Mouse (Mus musculus) C2C12 (cell line): ENCODE results near the gene Sstr3. TPM values are rescaled to one million over a fixed set of nuclear protein-coding genes. Genes with fewer than 3 reads are reported as not detected.

Source experiments
- H3K27me3 ChIP-seq: one replicate; pipeline ENCODE4 v1.6.1; 2011; ENCODE audit not compliant: control insufficient read depth, insufficient read depth, insufficient read length
- H3K36me3 ChIP-seq: one replicate; pipeline ENCODE4 v1.6.1; 2011; ENCODE audit not compliant: control insufficient read depth, insufficient read depth
- H3K4me3 ChIP-seq: one replicate; pipeline ENCODE4 v1.5.1; 2011; ENCODE audit warnings: mild to moderate bottlenecking, control low read depth; ENCODE audit not compliant: poor library complexity, insufficient read depth, severe bottlenecking
- H3K79me2 ChIP-seq: one replicate; pipeline ENCODE4 v1.6.1; 2011; ENCODE audit not compliant: control insufficient read depth, insufficient read depth
- H3K79me3 ChIP-seq: one replicate; pipeline ENCODE4 v1.6.1; 2011; ENCODE audit warnings: low read depth, control low read depth
- H3ac ChIP-seq: one replicate; pipeline ENCODE3; 2011; ENCODE audit warnings: low read depth; ENCODE audit not compliant: control insufficient read depth, insufficient read length
- CEBPB ChIP-seq: IDR thresholded peaks from one replicate; pipeline ENCODE4 v1.6.1; 2011; ENCODE audit warnings: low read depth, mild to moderate bottlenecking, control low read depth, moderate library complexity
- CTCF ChIP-seq: IDR thresholded peaks from one replicate; pipeline ENCODE4 v1.5.1; 2011; ENCODE audit not compliant: control insufficient read depth, insufficient read depth, insufficient read length
- FOSL1 ChIP-seq: IDR thresholded peaks from one replicate; pipeline ENCODE4 v1.8.0; 2011; ENCODE audit warnings: mild to moderate bottlenecking, low read length; ENCODE audit not compliant: poor library complexity, insufficient read depth, severe bottlenecking
- MAX ChIP-seq: IDR thresholded peaks from one replicate; pipeline ENCODE4 v1.6.1; 2011; ENCODE audit warnings: mild to moderate bottlenecking, control low read depth
- MYOD1 ChIP-seq: IDR thresholded peaks from one replicate; pipeline ENCODE4 v1.6.1; 2011; ENCODE audit warnings: low read depth; ENCODE audit not compliant: control insufficient read depth, insufficient read length
- MYOG ChIP-seq: IDR thresholded peaks from one replicate; pipeline ENCODE4 v1.6.1; 2011; ENCODE audit not compliant: control insufficient read depth, insufficient read length; ENCODE audit errors: extremely low read depth
- USF1 ChIP-seq: IDR thresholded peaks from one replicate; pipeline ENCODE4 v1.6.1; 2011; ENCODE audit warnings: low read depth, mild to moderate bottlenecking, control low read depth, moderate library complexity
- polyA plus RNA-seq: library from polyadenylated mRNA; unstranded; fragments of >200 nt; fragmentation: generic; extraction: Trizol; gene quantifications from one replicate; pipeline ENCODE4 v1.2.1, GENCODE M21; 2012; ENCODE audit warnings: missing spikeins

Gene Sstr3
- polyA plus RNA-seq, 1 experiment, result not detected

- Histone ChIP-seq H3K79me3 (no peaks in the 10 kb centered on the region), H3K36me3 (no peaks in the 10 kb centered on the region), H3ac (no peak overlapping the region), H3K27me3 (no peaks in the 10 kb centered on the region), H3K79me2 (no peaks in the 10 kb centered on the region), H3K4me3 (no peak overlapping the region)
- TF ChIP-seq MYOD1, result peak; percentile 65
- no peak for TF ChIP-seq FOSL1
These were observed 33.7 kb downstream of the Sstr3 start for GRCm38 (mm10) chr15:78510736-78511135.

GRCm38 (mm10) chr15:78510121-78510576 is 34.3 kb downstream of the Sstr3 start:
- H3K79me2 ChIP-seq, result no peaks in the 10 kb centered on the region
- no peak for TF ChIP-seq CEBPB
- no peak for TF ChIP-seq USF1
- no peak for TF ChIP-seq FOSL1
- no peak for TF ChIP-seq CTCF
- no peak for TF ChIP-seq MYOD1
- TF ChIP-seq MAX, result no peak
- TF ChIP-seq MYOG, result no peak
- no peaks in the 10 kb centered on the region for H3K79me3 ChIP-seq
- H3K36me3 ChIP-seq, result no peaks in the 10 kb centered on the region
- no peak overlapping the region for H3K4me3 ChIP-seq
- no peaks in the 10 kb centered on the region for H3K27me3 ChIP-seq
- H3ac ChIP-seq, result no peak overlapping the region

DNA sequence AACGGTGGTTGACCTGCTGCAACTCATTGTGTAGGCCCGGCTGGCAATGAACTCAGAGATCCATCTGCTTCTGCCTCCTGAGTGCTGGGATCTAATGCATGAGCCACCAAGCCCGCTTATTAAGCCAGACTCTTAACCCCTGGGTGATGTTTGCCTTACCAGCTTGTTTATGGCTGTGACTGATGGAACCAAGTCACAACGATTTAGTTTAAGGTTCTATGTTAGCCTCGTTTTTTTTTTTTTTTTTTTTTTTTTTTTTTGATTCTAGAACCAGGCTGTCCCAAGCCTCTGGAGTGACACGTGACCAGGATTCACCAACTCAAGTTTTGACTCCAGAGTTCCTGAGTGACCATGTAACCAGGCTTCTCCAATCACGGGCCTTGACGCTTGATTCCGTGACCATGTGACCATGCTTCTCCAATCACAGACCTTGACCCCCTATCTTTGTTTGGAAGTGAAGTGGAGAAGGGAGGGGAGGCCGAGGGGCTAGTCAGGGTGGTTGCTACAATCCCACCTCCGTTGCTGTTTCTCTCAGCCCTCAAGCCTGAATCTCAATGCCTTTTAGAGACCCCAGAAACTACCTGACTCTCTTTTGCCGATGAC is 35.1 kb downstream of the Sstr3 start:
- Histone ChIP-seq H3K36me3 (no peaks in the 10 kb centered on the region), H3K4me3 (no peak overlapping the region), H3ac (no peak overlapping the region), H3K79me3 (no peaks in the 10 kb centered on the region), H3K79me2 (no peaks in the 10 kb centered on the region), H3K27me3 (no peaks in the 10 kb centered on the region)
- TF ChIP-seq MAX (no peak), CTCF (no peak), USF1 (peak; percentile 75)

DNA sequence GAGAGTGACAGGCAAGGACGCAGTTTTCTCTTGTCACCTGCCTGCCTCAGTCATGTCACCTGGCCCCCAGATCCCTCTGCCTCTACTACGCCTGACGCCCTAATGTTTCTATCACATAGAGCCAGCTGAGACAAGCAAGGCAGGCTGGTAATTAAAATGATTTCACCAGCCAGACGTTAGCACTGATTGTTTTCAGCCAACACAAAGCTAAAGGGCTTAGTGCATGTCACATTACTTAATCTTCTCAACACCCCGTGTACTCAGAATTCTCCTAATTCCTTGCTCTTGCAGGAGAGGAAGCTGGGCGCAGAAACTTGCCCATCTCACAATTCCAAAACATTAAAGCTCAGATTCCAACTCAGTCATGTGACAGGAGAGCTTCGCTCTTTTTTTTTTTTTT is 36.0 kb downstream of the Sstr3 start:
- H3K79me3 ChIP-seq, result no peaks in the 10 kb centered on the region
- H3K36me3 ChIP-seq, result no peaks in the 10 kb centered on the region
- no peak overlapping the region for H3K4me3 ChIP-seq
- H3K79me2 ChIP-seq, result no peaks in the 10 kb centered on the region
- H3ac ChIP-seq, result no peak overlapping the region
- TF ChIP-seq FOSL1 (no peak), MYOG (no peak), MYOD1 (no peak), MAX (no peak), USF1 (no peak), CTCF (no peak), CEBPB (no peak)
- peaks cover under 1% of the 10 kb centered on the region for H3K27me3 ChIP-seq

- TF ChIP-seq CTCF (no peak), MAX (no peak), MYOD1 (no peak), FOSL1 (no peak), MYOG (no peak), CEBPB (no peak), USF1 (no peak)
- Histone ChIP-seq H3K27me3 (peaks cover 22% of the 10 kb centered on the region), H3K36me3 (no peaks in the 10 kb centered on the region), H3ac (no peak overlapping the region), H3K79me3 (no peaks in the 10 kb centered on the region), H3K79me2 (no peaks in the 10 kb centered on the region), H3K4me3 (no peak overlapping the region)
These were observed 38.9 kb downstream of the Sstr3 start for GRCm38 (mm10) chr15:78505541-78505940.

GRCm38 (mm10) chr15:78504816-78505215 is 39.7 kb downstream of the Sstr3 start:
- Histone ChIP-seq H3ac (no peak overlapping the region), H3K79me2 (no peaks in the 10 kb centered on the region), H3K36me3 (no peaks in the 10 kb centered on the region), H3K27me3 (peaks cover 28% of the 10 kb centered on the region), H3K4me3 (no peak overlapping the region), H3K79me3 (no peaks in the 10 kb centered on the region)
- TF ChIP-seq MYOD1 (no peak), CEBPB (no peak)
